Mouse (Mus musculus) hematopoietic stem cell, adult 5-6 weeks (primary cell): ENCODE measurements around the gene Pard6a. TPM values are rescaled to one million over a fixed set of nuclear protein-coding genes. Genes with fewer than 3 reads are reported as not detected.
A peak's percentile ranks its signal among the peaks of the same experiment; 100 is the strongest.

Experiments
- ATAC-seq, 2 experiments: fragments of 125-278 bp in 1 of 2; replicated peaks in 1 of 2; 2 replicates each; pipeline ENCODE4 v1.8.0; 2016 to 2017; ENCODE audit warnings: inconsistent platforms in 2 of 2, mild to moderate bottlenecking in 2 of 2, moderate number of reproducible peaks in 2 of 2, low read depth in 1 of 2, moderate TSS enrichment in 1 of 2; ENCODE audit not compliant: low FRiP score in 2 of 2, poor library complexity in 2 of 2, severe bottlenecking in 2 of 2, insufficient read depth in 1 of 2, low TSS enrichment in 1 of 2
- total RNA-seq: library from RNA; stranded (forward); fragments of 172-1452, 232-1000 nt; gene quantifications from 2 replicates; pipeline ENCODE4 v1.2.3, GENCODE M21; 2017

Gene Pard6a
- total RNA-seq, 1 experiment from 2014 or later = 66.2 TPM

DNA sequence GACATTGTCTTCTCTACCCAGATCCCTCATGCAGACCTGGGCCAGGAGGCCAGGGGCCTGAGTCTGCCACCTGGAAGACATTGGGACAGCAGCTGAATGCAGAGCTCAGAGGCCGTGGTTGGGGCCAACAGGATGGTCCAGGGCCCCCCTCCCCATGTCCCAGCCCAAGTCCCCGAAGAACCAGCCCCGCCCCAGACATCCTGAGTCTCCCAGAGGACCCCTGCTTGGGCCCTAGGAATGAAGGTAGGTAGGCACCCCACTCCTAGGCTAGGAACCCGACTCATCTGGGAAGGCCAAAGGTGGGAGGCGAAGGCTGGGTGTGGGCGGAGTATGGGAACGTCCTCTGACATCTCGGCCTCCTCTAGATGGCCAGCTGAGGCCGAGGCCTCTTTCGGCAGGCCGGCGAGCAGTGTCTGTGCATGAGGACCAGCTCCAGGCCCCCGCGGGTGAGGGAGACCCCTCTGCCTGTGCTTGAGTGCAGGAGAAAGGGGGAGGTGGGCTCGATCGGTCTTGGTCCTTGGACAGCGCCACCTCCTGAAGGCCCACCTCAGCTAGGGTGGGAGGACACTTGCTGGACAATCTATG, 3.7 kb upstream of the Pard6a start:
- no peak for ATAC-seq

DNA sequence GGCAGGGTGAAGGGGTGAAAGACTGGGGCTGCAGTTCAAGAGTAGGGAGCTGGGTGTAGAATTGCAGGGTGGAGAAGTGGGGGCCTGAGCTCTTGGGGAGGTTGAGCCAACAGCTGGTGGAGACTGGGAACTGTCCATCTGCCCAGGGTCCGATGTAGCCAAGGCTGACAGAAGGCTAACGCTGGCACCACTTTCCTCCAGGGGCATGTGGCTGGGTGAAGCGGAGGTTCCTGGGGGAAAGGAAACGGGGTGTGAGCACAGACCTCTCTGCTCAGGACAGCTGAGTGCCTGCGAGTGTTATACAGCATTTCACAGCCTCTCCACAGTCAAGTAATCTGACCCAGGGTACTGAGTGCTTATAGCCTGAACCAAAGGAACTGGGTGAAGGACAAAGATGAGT, 2.2 kb upstream of the Pard6a start:
- ATAC-seq = no peak

DNA sequence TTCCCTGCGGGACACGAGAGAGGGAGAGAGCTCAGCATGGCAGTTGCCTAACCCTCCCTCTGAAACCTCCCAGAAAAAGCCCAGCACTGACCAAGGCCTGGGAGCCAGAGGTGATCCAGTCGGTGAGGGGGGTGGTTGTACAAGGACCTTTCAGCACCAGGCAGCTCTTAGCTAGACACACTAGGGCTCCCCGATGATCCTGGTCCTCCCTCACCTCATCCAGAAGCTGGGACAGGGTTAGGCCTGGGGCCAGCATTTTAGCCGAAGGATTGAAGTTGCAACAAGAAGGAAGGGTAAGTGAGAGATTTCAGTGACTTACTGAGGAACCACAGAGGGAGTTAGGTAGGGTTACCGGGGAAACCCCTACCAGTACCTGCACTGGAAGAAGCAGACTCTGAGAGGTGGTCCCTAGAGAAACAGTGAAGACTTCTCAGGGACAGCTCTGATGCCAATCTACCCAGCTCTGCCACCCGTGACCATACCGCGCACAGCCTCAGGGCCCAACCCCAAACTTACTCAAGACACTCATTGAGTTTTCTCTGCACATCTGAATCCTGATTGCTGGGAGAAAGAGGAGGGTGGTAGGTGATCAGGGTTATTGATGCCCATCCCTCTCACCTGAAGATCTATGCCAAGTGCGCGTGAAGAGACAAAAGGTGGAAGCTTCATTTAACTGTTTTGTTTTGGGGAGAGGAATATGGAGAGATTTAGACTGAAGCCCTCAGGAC, 1.3 kb upstream of the Pard6a start:
- ATAC-seq = no peak

DNA sequence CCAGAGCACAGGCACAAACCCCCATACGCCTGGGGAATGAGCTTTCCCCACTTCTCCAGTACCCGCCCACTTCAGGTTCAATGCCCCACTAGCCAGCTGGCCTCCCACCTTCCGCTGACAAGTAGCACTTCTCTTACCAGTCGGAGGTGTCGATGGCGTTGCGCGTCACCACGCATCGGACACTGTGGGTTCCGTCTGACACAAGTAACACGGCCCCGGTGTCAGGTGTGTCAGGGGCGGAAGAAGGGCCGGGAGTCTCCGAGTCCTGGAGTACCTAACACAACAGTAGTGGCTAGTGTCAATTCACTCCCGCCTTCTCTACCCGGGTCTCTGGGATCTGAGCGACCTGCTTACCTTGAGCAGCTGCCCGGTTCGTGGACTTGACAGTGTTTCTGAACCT, 382 bp upstream of the Pard6a start:
- peak; percentile 50 to 66 for ATAC-seq

DNA sequence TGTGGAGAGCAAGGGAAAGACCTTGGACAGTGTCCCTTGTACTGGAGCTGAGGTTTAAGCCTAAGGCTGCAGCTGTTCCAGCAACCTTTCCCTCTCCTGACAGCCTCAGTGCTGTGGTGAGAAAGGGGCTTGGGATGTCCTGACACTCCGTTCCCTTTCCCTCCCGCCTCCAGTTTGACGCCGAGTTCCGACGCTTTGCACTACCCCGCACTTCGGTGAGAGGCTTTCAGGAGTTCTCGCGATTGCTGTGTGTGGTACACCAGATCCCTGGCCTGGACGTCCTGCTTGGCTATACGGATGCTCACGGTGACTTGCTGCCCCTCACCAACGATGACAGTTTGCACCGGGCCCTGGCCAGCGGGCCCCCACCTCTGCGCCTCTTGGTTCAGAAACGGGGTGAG, 1.1 kb downstream of the Pard6a start:
- ATAC-seq = no peak

DNA sequence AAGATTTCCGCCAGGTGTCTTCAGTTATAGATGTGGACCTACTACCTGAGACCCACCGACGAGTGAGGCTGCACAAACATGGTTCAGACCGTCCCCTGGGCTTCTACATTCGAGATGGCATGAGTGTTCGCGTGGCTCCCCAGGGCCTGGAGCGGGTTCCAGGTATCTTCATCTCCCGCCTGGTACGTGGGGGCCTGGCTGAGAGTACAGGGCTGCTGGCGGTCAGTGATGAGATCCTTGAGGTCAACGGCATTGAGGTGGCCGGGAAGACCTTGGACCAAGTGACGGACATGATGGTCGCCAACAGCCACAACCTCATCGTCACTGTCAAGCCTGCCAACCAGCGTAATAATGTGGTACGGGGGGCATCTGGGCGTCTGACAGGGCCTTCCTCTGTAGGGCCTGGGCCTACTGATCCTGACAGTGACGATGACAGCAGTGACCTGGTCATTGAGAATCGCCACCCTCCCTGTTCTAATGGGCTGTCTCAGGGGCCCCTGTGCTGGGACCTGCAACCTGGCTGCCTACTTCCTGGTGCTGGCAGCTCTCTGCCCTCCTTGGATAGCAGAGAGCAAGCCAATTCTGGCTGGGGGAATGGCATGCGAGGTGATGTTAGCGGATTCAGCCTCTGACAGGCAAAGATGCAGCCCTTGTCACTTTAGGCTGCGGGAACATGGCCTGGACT, 1.9 kb downstream of the Pard6a start:
- ATAC-seq = no peak

DNA sequence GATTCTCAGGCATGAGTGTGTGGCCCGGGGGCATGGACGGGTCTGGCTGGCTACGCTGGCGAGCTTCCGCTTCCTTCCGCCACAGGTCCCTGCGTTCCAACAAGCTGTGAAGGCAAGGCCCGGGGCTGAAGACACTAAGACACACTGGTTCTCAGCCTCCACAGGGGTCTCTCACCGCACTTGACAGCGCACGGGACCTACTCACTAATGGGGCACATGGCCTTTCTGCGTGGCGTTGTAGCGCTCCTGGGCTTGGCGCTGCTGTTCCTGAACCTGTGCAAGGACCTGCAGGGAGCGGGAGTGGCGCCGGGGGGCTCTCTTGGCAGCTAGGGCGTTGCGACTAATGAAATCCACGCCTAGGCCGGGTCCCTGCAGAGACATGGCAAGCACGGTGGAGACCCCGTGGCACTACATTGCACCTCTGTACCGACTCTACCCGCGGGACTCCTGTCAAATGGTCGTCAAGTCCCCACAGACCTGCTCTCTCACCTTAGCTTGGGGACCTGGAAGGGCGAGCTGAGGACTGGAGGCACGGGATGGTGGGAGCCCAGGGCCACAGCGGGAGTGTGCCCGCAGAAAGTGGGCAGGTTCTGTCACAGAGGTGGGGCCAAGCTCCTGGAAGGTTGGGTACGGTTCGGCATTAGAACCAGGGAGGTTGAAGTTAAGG, 3.3 kb downstream of the Pard6a start:
- ATAC-seq = no peak

DNA sequence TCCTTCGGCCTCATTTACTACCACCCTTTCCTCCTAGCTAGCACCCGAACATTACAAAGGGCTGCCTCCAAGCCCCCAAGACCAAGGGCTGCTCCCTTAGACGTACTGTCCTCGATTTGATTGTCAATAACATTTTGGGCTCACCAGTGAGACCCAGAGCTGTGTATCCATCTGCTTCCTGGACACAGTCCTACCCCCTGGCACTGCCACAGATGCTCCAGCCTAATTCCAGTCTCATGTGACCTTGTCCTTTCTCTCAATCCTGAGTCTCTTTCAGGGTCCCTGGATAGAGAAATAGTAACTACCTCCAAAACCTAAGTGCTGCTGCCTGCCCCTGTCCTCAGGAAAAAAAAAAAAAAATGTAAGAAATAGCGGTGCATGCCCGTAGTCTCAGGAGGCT, 4.0 kb downstream of the Pard6a start:
- no peak for ATAC-seq

DNA sequence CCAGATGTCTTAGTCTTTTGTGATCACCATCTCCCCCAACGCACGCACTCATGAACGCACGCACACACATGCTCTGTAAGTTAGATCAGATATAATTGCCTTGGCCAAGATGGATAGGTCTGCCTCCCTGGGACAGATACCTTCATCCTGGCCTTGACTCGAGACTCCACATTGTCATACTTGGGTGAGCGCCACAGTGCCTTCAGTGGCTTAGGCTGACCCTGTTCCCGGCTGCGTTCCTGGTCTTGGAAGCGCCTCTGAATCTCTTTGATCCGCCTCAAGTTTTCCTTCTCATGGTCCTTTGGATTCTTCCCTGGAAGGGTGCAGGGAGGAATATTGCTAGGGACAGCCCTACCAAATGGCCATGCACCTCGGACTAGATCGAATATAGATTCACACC, 5.5 kb downstream of the Pard6a start:
- ATAC-seq = no peak

DNA sequence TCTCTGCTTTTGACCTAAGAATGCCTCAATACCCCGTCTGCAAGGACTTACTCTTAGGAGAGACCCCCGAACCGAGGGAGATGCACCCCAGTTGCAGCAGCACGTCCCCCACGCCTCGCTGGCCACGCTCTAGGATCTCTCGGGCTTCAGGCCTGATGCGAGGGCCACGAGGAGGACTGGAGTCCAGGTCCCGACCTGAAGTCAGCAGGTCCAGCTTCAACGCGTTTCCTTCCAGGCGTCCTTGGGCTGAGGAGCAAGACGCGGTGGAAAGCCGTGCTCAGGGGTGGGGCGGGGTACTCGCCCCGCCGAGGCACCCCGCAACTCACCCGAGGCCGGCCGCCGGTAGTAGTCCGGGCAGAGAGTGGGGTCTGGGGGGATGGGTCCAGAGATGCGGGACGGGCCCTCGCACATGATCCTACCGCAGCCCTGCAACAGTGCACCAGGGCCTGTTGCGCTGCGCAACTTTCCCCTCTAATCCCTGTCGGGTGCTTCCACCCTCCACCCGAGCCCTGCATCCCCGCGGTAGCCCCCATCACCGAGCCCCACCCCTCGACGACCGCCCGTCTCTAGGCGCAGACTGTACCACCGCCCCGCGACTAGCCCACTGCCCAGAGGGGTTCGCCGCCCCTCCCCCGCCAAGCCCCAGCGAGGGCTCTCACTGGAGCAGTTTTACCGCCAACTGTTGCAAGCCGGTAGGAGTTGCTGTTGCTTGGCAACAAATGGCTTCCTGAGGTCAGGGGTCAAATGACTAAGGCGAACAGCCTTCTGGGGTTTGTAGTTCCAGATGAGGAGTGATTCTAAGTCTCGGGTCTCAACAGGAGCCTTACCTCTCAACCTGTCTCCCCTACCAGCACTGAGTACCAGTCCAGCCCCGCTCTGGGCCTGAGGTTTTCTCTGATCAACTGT, 6.8 kb downstream of the Pard6a start, which contains the start of the genes 4933405L10Rik and Enkd1:
Gene 4933405L10Rik, plus strand, starts transcription at position 158 of the 906 bp plus-strand sequence.
Gene Enkd1, minus strand, starts transcription at position 713 of the 906 bp plus-strand sequence.
- ATAC-seq = peak; percentile 91 to 93

DNA sequence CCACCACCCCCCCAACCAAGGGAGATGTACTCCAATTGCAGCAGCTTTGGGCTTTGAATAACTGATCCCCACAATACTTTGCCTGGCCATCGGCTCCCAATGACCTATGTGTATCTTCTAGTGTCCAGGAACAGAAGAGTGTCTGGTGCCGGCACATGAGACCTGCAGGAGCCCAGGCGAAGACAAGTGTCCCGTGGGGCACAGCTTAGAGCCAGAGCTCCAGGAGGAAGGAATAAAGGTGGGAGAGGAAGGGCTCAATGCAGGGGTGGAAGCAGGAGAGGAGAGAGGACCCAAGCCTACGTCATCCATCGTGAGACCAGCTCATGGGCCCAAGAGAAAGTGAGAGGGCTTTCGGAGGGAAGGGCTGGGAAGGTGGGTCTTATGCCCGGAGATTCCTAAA, 7.7 kb downstream of the Pard6a start:
- ATAC-seq = no peak

DNA sequence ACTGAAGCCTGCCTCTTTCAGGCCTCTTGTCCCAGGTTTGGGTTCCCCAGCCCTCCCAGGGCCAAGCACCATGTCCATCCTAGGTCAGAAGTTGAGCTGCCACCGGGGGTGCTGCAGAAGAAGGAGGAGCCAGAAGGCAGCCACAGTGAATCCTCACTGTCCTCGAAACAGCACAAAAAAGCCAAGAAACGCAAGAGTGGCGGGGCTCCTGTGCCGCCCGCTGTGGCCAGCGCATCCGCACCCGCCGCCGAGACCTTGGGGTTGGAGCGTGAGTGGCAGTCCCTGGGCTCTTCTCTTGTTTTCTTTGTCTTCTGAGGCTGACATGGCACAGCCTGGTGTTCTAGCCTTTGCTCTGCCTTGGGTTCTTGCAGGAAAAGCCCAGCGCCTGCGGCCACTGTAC, 8.4 kb downstream of the Pard6a start:
- ATAC-seq = no peak

DNA sequence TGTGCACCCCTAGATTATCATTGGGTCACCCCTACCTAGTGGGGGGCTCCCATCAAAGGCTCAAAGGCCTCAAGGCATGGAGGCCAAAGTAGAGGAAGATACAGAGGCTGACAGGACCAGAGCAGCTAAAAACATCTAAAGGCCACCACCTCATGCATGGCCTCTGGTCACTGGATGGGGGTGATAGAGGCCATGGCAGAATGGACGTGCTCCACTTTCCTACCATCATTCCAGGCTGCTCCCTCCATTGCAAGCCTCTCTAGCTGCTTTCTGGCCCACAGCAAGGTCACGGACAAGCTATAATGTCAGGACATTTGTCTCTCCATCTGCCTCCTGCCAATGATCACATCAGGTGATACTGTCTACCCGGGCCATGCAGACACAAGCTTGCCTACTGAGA, 11.3 kb downstream of the Pard6a start:
- ATAC-seq = no peak

DNA sequence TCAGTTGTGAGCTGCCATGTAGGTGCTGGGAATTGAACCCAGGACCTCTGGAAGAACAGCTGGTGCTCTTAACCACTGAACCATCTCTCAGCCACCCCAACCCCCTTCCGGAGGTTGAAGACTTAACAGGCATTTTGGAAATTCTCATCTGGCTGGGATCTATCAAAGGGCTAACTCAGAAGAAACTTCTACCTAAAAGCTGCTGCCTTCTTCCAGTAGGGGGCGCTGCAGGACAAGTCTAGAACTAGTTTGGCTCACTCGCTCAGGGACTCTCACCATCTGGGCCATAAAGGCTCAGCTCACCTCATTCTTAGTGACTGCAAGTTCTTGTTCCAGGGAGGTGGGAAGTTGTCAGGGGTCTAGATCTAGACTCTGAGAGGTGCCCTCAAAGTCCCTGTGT, 13.2 kb downstream of the Pard6a start:
- ATAC-seq = peak; percentile 85 to 88

DNA sequence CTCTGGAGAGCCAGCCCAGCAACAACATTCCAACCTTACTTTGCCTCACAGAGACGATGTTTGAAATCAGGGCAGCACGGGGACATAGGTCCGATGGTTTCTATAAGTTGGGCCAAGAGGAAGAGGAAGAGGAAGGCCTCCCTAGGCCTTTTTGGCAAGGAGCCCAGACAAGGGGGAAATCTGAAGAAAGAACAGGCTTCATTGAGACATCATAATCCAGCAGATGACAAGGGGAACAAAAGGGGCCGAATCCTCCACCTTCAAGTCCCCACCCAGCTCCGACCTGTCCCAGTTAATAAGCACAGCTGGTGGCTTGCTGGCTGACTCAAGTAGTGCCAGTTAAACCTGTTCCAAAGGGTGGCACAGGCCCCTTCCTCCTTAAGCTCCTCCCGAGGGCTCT, 14.1 kb downstream of the Pard6a start:
- peak; percentile 14 to 25; a peak in 1 of 4 replicates for ATAC-seq

DNA sequence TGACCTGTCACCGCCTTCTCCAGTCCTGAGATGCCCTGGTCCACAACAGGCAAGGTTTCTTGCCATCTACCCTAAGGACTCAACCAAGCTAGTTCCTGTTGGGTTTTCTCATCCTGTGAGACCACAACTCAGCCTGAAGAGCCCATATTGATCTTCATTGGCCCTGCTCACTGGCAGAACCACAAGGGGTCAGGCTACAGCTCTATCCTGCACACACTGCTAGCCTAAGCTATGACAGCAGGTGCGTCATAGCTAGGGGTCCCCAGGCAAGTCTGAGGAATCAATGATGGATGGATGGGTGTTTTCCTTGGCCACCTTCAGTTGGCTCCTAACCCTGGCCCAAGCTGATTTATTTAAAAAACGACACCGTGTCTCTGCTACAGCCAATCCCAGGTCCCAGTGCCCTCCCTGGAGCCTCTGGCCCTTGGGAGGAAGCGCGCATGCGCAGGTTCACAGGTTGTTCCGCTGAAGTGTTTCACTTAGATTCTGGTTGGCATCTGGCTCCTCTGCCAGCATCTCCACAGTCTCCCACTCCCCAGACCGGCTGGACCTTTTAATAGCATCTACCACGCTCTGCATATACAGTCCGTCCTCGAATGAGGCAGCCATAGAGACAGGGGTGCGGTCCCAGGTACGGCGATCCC, 15.5 kb downstream of the Pard6a start:
- no peak for ATAC-seq

DNA sequence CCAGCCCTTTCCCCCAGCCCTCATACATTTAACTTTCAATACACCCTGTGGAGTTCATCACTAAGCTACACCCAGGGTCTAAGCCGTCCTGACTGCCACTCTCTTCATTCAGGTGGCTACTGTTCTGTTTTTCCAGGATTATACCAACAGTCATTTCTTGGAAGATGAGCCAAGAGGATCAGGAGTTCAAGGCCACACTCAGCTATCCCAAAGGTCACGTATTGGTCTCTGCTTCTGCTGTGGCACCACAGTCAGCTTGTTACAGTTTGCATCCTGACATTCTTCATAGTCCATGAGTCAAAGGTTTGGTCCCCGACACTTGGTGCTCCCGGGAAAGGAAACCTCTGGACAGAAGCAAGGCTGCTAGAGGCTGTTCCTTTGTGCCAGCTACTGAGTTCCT, 18.7 kb downstream of the Pard6a start:
- ATAC-seq = no peak
